Mouse (Mus musculus): ENCODE results near the gene Megf11. TPM values are rescaled to one million over a fixed set of nuclear protein-coding genes. Genes with fewer than 3 reads are reported as not detected.
"Not testable (repeated sequence)": the region's sequence is repeated elsewhere in the genome, so short reads cannot be mapped to it uniquely, and the experiment has no call there.

Megf11 gene
- polyA plus RNA-seq, 1 experiment from 2014 or later = 4.0 TPM

GRCm38 (mm10) chr9:64698586-64698985 lies 313.2 kb downstream of the Megf11 start:
- 91% methylated on average over 1 of the region's 1 CpGs for WGBS
- Histone ChIP-seq H3K9ac (no peak overlapping the region), H3K27ac (0 out of 2 replicates have a peak overlapping the region, but pooled peaks have one; percentile 73), H3K9me3 (replicated peaks) (no peaks in the 10 kb centered on the region), H3K4me3 (replicated peaks) (no peak overlapping the region), H3K4me1 (peaks cover 37% of the 10 kb centered on the region), H3K27me3 (no peaks in the 10 kb centered on the region), H3K36me3 (peaks cover 45% of the 10 kb centered on the region), H3K4me2 (no peak overlapping the region)
- ATAC-seq (replicated peaks; ENCODE audit: low FRiP score) = no peak

- H3K9me3 ChIP-seq (replicated peaks) = no peaks in the 10 kb centered on the region
- WGBS = 76% methylated on average over 4 of the region's 4 CpGs
- peaks cover 41% of the 10 kb centered on the region for H3K4me1 ChIP-seq
- no peak for ATAC-seq (replicated peaks; ENCODE audit: low FRiP score)
- no peak overlapping the region for H3K4me2 ChIP-seq
- H3K36me3 ChIP-seq = peaks cover 42% of the 10 kb centered on the region
- H3K9ac ChIP-seq = no peak overlapping the region
- no peaks in the 10 kb centered on the region for H3K27me3 ChIP-seq
- no peak overlapping the region for H3K4me3 ChIP-seq (replicated peaks)
- peak overlapping the region; percentile 73 for H3K27ac ChIP-seq
These were observed 315.3 kb downstream of the Megf11 start for GRCm38 (mm10) chr9:64700451-64701311.

- no peak overlapping the region for H3K4me2 ChIP-seq
- H3K9ac ChIP-seq = no peak overlapping the region
- no peak for ATAC-seq (replicated peaks; ENCODE audit: low FRiP score)
- peak overlapping the region; percentile 73 for H3K27ac ChIP-seq
- WGBS = 71% methylated on average over 1 of the region's 1 CpGs
- no peaks in the 10 kb centered on the region for H3K9me3 ChIP-seq (replicated peaks)
- H3K36me3 ChIP-seq = peaks cover 42% of the 10 kb centered on the region
- H3K4me3 ChIP-seq (replicated peaks) = no peak overlapping the region
- no peaks in the 10 kb centered on the region for H3K27me3 ChIP-seq
- H3K4me1 ChIP-seq = peaks cover 41% of the 10 kb centered on the region
These were observed 316.2 kb downstream of the Megf11 start for GRCm38 (mm10) chr9:64701651-64702050.

GRCm38 (mm10) chr9:64702391-64702790 lies 317.0 kb downstream of the Megf11 start:
- Histone ChIP-seq H3K4me1 (peaks cover 41% of the 10 kb centered on the region), H3K4me2 (no peak overlapping the region), H3K9ac (no peak overlapping the region), H3K9me3 (replicated peaks) (no peaks in the 10 kb centered on the region), H3K36me3 (peaks cover 44% of the 10 kb centered on the region), H3K4me3 (replicated peaks) (no peak overlapping the region), H3K27ac (no peak overlapping the region), H3K27me3 (no peaks in the 10 kb centered on the region)
- no peak for ATAC-seq (replicated peaks; ENCODE audit: low FRiP score)

- Histone ChIP-seq H3K9ac (no peak overlapping the region), H3K4me3 (replicated peaks) (no peak overlapping the region), H3K9me3 (replicated peaks) (no peaks in the 10 kb centered on the region), H3K4me2 (no peak overlapping the region), H3K27me3 (no peaks in the 10 kb centered on the region), H3K27ac (0 out of 2 replicates have a peak overlapping the region, but pooled peaks have one; percentile 45), H3K36me3 (peaks cover 49% of the 10 kb centered on the region), H3K4me1 (peaks cover 41% of the 10 kb centered on the region)
- ATAC-seq (replicated peaks; ENCODE audit: low FRiP score) = no peak
- 66% methylated on average over 2 of the region's 2 CpGs for WGBS
These were observed 317.5 kb downstream of the Megf11 start for GRCm38 (mm10) chr9:64702937-64703336.

- peak overlapping the region; percentile 45; the same call in 1 of the 2 replicates for H3K27ac ChIP-seq
These were observed 318.1 kb downstream of the Megf11 start for GRCm38 (mm10) chr9:64703420-64703965.

GRCm38 (mm10) chr9:64704073-64704840 lies 318.8 kb downstream of the Megf11 start:
- Histone ChIP-seq H3K4me1 (peaks cover 37% of the 10 kb centered on the region), H3K27me3 (no peaks in the 10 kb centered on the region), H3K4me3 (replicated peaks) (no peak overlapping the region), H3K36me3 (peaks cover 54% of the 10 kb centered on the region), H3K4me2 (no peak overlapping the region), H3K9ac (0 out of 2 replicates have a peak overlapping the region, but pooled peaks have one; percentile 2), H3K9me3 (replicated peaks) (no peaks in the 10 kb centered on the region), H3K27ac (peak overlapping the region; percentile 45; the same call in 1 of the 2 replicates)
- ATAC-seq (replicated peaks; ENCODE audit: low FRiP score) = no peak
- 91% methylated on average over 5 of the region's 5 CpGs for WGBS

More at GRCm38 (mm10) chr9:64703420-64703965, 318.1 kb downstream of the Megf11 start:
- no peak overlapping the region for H3K4me2 ChIP-seq
- H3K4me3 ChIP-seq (replicated peaks) = no peak overlapping the region
- no peaks in the 10 kb centered on the region for H3K9me3 ChIP-seq (replicated peaks)
- H3K36me3 ChIP-seq = peaks cover 54% of the 10 kb centered on the region
- peaks cover 41% of the 10 kb centered on the region for H3K4me1 ChIP-seq
- H3K27me3 ChIP-seq = no peaks in the 10 kb centered on the region
- ATAC-seq (replicated peaks; ENCODE audit: low FRiP score) = no peak
- H3K9ac ChIP-seq = no peak overlapping the region

- 81% methylated on average over 5 of the region's 5 CpGs for WGBS
These were observed 324.9 kb downstream of the Megf11 start for GRCm38 (mm10) chr9:64710291-64710690.

GRCm38 (mm10) chr9:64719526-64720163 lies 334.2 kb downstream of the Megf11 start:
- H3K4me1 ChIP-seq = peaks cover 17% of the 10 kb centered on the region
- no peak overlapping the region for H3K4me3 ChIP-seq (replicated peaks)
- 0 out of 2 replicates have a peak overlapping the region, but pooled peaks have one; percentile 7 for H3K4me2 ChIP-seq
- peak; percentile 80 for ATAC-seq (replicated peaks; ENCODE audit: low FRiP score)
- no peaks in the 10 kb centered on the region for H3K9me3 ChIP-seq (replicated peaks)
- H3K27me3 ChIP-seq = no peaks in the 10 kb centered on the region
- WGBS = 41% methylated on average over 5 of the region's 5 CpGs
- H3K9ac ChIP-seq = no peak overlapping the region
- H3K27ac ChIP-seq = peak overlapping the region; percentile 84
- peaks cover 40% of the 10 kb centered on the region for H3K36me3 ChIP-seq

More at GRCm38 (mm10) chr9:64710291-64710690, 324.9 kb downstream of the Megf11 start:
- H3K4me2 ChIP-seq; H3K9ac ChIP-seq; H3K9me3 ChIP-seq (replicated peaks); H3K4me1 ChIP-seq; H3K4me3 ChIP-seq (replicated peaks); H3K27ac ChIP-seq; ATAC-seq (replicated peaks; ENCODE audit: low FRiP score); H3K27me3 ChIP-seq: not testable (repeated sequence)
- peaks cover 55% of the 10 kb centered on the region for H3K36me3 ChIP-seq

GRCm38 (mm10) chr9:64726454-64726853 lies 341.0 kb downstream of the Megf11 start:
- Histone ChIP-seq H3K27me3 (no peaks in the 10 kb centered on the region), H3K4me1 (peaks cover 5% of the 10 kb centered on the region; the same call in 1 of the 2 replicates), H3K27ac (no peak overlapping the region), H3K9me3 (replicated peaks) (no peaks in the 10 kb centered on the region), H3K36me3 (peaks cover 49% of the 10 kb centered on the region), H3K4me3 (replicated peaks) (no peak overlapping the region), H3K9ac (no peak overlapping the region), H3K4me2 (no peak overlapping the region)
- 94% methylated on average over 5 of the region's 5 CpGs for WGBS
- no peak for ATAC-seq (replicated peaks; ENCODE audit: low FRiP score)

- Histone ChIP-seq H3K27ac (peak overlapping the region; percentile 15; the same call in 1 of the 2 replicates), H3K27me3 (no peaks in the 10 kb centered on the region), H3K9ac (no peak overlapping the region), H3K36me3 (peaks cover 19% of the 10 kb centered on the region), H3K9me3 (replicated peaks) (no peaks in the 10 kb centered on the region), H3K4me3 (replicated peaks) (no peak overlapping the region), H3K4me2 (no peak overlapping the region), H3K4me1 (peaks cover 22% of the 10 kb centered on the region)
- ATAC-seq (replicated peaks; ENCODE audit: low FRiP score) = no peak
- WGBS = 82% methylated on average over 3 of the region's 3 CpGs
These were observed 345.7 kb downstream of the Megf11 start for GRCm38 (mm10) chr9:64731029-64731560.
